Mouse (Mus musculus) heart, adult 9 months (tissue): ENCODE data around the gene Limch1.

ENCODE experiments used
- DNase-seq, 2 experiments: peaks; one replicate each; pipeline ENCODE4 v3.0.0; 2022; ENCODE audit warnings: low spot score in 2 of 2

Limch1 gene

GRCm38 (mm10) chr5:66745390-66745995 lies at the start of gene Limch1:
TSS of gene Limch1 (plus strand) at chr5:66745827.
- peak; percentile 82 to 84 for DNase-seq

- peak in 1 of 2 experiments; percentile 45 for DNase-seq
Observed at GRCm38 (mm10) chr5:66697119-66697518, 48.5 kb upstream of the Limch1 start.

- DNase-seq, result no peak
Observed at GRCm38 (mm10) chr5:66699911-66700310, 45.7 kb upstream of the Limch1 start.

- no peak for DNase-seq
Observed at GRCm38 (mm10) chr5:66701951-66702350, 43.7 kb upstream of the Limch1 start.

- DNase-seq, result peak in 1 of 2 experiments; percentile 17
Observed at GRCm38 (mm10) chr5:66703317-66704004, 42.2 kb upstream of the Limch1 start.

GRCm38 (mm10) chr5:66707859-66708258 lies 37.8 kb upstream of the Limch1 start:
- no peak for DNase-seq

- no peak for DNase-seq
Observed at GRCm38 (mm10) chr5:66710445-66711019, 35.1 kb upstream of the Limch1 start.

GRCm38 (mm10) chr5:66712801-66713200 lies 32.8 kb upstream of the Limch1 start:
- DNase-seq, result peak in 1 of 2 experiments; percentile 20

GRCm38 (mm10) chr5:66715498-66715931 lies 30.1 kb upstream of the Limch1 start:
- peak in 1 of 2 experiments; percentile 41 for DNase-seq

GRCm38 (mm10) chr5:66717931-66718330 lies 27.7 kb upstream of the Limch1 start:
- no peak for DNase-seq

GRCm38 (mm10) chr5:66718413-66718812 lies 27.2 kb upstream of the Limch1 start:
- DNase-seq, result no peak

- no peak for DNase-seq
Observed at GRCm38 (mm10) chr5:66718880-66719279, 26.7 kb upstream of the Limch1 start.

- DNase-seq, result no peak
Observed at GRCm38 (mm10) chr5:66720921-66721320, 24.7 kb upstream of the Limch1 start.

GRCm38 (mm10) chr5:66722586-66722985 lies 23.0 kb upstream of the Limch1 start:
- no peak for DNase-seq

GRCm38 (mm10) chr5:66723037-66723436 lies 22.6 kb upstream of the Limch1 start:
- DNase-seq, result no peak

GRCm38 (mm10) chr5:66723626-66724025 lies 22.0 kb upstream of the Limch1 start:
- DNase-seq, result no peak

GRCm38 (mm10) chr5:66729306-66729705 lies 16.3 kb upstream of the Limch1 start:
- no peak for DNase-seq

GRCm38 (mm10) chr5:66730621-66731301 lies 14.9 kb upstream of the Limch1 start:
- no peak for DNase-seq

- DNase-seq, result no peak
Observed at GRCm38 (mm10) chr5:66731302-66731697, 14.3 kb upstream of the Limch1 start.

GRCm38 (mm10) chr5:66733556-66733955 lies 12.1 kb upstream of the Limch1 start:
- DNase-seq, result no peak

GRCm38 (mm10) chr5:66739376-66739775 lies 6.3 kb upstream of the Limch1 start:
- no peak for DNase-seq

- DNase-seq, result peak; percentile 42 to 59
Observed at GRCm38 (mm10) chr5:66745996-66746681, 512 bp downstream of the Limch1 start.
